Mouse (Mus musculus) spleen, postnatal 36 days (tissue): ENCODE results near the gene Clasp1.

ENCODE experiments used
- DNase-seq, 2 experiments: peaks; one replicate each; pipeline ENCODE4 v3.0.0; 2022; ENCODE audit warnings: low spot score in 2 of 2, mixed read lengths in 1 of 2

Gene Clasp1

DNA sequence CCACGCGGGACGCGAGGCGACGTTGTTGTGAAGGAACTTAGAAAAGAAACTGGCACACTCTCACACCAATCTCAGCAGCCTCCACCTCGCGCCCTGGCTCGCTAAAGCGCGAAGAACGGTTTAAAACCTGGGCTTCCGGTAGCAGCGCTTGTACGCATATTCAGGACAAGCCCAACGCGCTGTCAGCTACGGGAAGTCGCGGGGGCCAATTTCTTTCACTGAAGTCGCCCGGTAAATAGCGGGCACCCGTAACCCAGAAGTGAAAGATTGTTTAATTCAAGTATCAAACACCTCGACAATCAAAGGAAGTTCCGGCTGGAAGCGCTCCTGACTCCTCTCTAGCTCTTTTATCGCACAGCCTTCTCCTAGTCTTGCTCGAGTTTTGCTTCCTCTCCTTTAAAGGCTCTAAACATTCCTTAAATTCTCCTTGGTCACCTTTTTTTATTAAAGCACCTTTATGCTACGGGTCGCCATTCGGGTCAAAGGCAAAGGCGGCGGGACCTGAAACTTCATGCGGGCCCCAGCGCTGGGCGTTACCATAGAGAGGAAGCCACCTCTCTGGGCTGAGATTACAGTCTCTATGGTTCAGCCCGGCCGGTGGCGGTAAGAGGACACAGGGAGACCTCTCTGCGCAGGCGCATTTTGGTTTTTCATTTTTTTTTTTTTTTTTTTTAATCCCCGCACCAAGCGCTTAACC is at the start of gene Clasp1:
Clasp1 (plus strand) TSS at position 302 of the 697 bp plus-strand sequence.
- peak; percentile 94 to 96 for DNase-seq

DNA sequence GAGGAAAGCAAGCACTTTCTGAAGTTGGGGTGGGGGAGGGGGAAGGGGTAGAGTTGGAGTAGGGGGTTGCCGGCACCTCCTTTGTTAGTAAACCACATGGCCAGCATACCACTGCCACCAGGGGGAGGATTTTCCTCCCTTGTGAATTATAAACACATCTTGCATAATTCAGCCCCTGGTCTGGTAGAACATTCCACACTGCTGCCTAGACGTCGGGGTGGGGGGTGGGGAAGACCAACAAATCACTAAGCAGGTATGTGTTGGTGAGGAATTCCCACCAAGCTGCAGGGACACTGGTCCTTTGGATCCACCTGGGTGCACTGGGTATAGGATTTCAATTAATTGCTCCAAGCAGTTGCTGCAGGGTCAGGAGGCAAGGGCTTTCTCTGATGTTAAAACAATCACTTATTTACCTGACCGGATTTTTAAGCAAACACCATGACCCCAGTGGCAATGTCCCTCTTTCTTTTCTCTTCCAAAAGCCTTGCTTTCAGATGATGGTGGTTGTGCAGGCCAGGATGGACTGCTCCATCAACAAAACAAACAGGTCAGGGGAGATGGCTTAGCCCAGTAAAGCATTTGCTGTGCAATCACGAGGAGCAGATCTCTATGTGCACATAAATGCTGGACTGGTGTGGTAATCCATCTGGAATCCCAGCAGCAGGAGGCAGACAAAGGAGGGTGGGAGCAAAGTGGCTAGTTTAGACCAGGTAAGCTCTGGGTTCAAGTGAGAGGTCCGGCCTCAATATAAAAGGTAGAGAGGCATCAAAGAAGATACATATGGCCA is 45.0 kb upstream of the Clasp1 start:
- no peak for DNase-seq

DNA sequence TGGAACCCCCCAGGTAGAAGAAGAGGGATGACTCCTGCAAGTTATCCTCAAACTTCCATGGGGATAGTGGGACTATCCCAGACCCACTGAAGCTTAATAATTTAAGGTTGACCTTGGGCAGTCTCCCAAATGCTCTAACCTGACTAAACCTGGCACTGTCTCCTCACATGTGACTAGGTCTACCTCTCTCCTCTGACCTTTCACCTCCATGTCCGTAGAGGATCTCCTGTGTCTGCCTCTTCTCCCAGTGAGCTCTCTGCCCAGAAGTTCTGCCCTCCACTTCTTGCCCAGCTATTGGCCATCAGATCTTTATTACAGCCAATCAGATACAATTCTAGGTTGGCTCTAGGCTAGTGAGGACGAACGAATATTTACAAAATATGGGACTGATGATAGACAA is 38.9 kb upstream of the Clasp1 start:
- DNase-seq: no peak

DNA sequence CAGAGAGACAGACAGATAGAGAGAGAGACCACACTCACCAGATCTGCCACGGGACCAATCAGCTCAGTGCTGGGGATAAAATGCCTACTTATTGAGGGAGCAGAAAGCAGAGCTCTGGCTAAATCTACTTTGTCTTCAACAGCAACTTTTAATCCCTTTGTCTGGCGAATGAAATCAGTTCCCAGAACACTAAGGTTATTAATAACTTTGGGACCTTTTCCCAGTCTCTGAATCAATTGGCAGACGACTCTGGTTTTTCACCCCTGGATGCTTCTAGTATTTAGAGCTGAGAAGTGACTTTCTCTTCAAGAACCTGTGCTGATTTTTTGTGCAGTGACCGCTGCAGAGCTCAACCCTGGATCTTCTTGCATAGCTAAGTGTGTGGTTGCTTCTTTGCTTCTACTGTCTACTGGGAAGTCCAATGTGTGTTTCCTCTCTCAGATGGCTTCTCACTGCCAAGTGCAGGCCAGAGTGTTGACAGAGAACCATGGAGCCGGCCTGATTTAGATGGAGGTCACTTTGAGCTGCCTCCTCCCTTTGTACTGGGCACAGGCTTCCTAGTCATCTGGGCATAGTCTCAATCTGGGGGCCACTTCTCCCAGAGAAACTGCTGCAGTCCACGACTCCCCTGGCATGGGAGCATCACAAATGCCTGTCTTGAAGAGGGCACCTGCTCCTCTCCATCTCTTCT is 29.6 kb upstream of the Clasp1 start:
- DNase-seq: no peak

DNA sequence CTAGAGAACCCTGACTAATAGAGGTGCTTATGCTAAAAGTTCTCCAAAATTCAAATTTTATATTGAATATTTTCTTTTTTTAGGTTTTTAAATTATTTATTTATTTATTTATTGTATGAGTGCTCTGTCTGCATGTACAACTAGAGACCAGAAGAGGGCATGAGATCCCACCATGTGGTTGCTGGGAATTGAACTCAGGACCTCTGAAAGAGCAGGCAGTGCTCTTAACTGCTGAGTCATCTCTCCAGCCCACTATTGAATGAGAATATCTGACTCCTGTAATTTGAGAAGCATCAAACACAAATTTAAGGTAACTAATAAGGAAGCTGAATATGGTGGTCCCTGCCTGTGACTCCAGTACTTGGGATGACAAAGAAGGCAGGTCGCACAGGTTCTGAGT is 20.9 kb upstream of the Clasp1 start:
- DNase-seq: peak; percentile 8 to 9

DNA sequence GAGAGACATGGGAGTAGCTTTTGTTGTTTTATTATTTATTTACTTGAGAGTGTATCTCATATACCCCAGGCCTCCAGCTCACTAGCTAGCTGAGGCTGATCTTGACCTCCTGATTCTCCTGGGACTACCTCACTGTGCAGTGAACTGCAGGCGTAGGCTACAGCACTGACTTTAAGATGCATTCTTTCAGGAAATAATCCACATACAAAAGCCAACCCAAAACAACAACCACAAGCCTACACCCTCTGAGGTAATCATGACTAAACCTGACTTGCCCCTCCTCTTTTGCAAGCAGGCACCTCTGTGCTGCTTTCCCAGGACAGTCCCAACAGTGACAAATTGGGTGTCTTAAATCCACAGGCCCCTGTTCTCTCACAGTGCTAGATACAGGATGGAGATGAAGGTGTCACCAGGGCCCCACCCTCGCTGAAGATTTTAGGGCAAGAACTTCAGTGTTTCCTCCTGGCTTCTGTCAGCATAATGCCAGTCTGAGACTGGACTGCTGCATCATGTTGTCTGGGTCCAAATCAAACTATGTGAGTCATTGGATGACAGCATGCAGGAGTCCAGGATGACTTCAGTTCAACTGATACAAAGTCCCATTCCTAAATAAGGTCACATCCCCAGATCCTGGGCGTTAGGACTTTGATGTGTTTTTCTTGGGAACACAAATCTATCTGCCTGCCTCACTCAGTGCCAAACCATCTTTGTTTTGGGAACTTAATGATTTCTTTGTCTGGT is 20.0 kb upstream of the Clasp1 start:
- DNase-seq: no peak

DNA sequence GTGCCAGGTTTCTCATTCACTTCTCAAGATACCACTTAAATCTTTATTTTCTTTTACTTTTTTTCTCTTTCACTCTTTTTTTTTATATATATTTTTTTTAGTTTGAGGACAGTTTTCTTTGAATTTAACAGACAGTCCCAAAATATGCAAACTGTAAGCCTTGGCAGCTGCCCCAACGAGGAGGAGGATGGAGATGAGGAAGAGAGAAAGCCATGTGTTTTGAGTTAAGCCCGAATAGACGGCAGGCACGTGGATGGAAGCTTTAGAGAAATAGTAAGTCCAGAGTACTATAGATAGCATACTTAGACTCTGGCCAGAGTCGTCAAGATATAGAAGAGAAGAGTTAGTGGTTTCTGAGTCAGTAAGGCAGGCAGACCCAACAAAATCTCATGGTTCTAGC is 11.1 kb upstream of the Clasp1 start:
- DNase-seq: no peak

DNA sequence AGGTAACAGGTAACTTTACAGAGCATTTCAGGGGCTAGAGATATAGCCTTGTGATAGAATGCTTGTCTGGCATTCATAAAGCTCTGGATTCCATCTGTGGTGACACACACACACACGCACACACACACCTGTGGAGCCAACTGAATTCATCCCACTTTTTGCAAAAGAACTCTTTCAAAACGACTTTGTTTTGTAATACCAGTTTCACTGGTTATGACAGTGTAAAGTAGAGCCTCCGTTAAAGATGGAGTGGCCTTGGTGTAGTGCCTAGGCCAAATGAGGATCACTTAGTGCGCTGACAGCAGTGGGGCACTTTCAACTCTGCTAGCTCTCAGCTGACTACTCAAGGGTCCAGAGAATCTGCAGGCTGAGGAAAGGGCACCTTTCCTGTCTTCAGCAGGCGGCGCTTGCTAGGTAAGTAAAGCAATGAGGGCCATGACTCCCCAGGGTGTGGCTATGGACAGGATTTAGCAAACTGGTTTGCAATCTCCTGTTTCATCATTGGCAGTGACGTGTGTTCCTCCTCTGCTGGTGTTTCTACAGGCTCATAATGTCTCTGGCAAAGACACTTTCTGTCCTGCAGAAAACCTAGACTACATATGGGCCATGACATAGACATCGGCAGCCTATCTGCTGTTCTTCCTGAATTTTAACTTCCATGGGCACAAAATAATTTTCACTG is 8.6 kb upstream of the Clasp1 start:
- no peak for DNase-seq

DNA sequence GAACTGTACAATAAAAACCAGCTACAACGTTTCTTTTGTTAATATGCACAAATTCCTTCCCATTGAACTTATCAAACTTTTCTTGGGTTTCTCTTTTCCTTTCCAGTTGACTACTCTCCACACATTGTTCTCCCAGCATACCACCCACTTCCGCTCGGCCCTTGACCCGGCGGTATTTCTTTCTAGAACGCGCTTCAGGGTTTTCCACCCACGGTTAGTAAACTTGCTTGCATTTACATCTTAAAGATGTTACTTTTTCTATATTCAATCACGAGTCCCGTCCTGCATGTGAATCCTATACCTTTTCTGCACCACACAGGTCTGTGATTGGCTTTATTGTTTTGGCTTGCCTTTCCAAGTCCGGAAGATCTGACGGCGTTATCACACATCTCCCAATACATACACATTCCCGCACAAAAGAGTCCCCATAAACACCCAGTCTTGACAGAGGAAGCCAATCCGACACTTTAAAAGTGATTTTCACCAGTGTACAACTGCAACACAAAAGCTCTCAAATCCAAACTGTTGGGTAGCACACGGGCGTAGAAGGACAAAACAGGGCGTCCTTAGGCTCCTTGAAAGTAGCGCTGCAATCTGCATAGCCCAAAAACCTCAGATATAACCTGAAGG is 616 bp upstream of the Clasp1 start:
- DNase-seq: peak; percentile 76 to 80

DNA sequence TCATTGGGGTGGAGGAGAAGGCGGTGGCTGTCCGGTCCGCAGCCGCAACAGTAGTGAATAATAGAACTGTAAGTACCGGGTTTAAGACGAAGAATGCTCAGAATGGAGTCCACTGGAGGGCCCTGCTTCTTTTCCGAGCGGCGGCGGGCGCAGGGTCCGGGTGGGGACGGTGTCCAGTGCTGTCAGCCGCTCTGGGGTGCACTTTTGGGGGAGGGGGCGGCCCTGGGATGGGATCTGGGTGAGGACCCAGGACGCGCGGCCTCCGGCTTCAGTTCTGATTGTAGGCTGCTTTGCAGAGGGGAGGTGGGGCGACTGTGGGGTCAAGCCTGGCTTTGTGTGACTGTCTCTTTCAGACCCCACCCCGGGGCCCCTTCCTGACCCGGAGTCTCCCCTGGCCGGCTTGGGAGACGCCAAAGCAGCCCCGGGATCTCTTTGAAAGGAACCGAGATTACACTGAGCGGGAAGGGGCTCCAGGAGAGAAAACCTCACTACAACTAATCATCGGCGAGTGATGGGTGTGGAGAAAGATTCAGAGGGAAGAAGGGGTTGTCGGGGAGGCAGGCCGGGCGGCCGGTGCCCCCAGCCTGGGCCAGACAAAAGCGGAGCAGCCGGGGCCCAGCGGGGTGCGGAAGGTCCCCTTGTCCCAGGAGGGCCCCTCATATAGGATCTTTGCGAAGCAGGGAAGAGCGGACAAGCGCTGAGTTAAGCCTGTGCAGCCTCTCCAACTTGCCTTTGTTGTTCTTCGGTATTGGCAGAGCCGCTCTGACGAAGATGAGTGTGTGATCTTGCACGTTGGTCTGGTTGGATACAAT is 802 bp downstream of the Clasp1 start:
- peak in 1 of 2 experiments; percentile 16 for DNase-seq

DNA sequence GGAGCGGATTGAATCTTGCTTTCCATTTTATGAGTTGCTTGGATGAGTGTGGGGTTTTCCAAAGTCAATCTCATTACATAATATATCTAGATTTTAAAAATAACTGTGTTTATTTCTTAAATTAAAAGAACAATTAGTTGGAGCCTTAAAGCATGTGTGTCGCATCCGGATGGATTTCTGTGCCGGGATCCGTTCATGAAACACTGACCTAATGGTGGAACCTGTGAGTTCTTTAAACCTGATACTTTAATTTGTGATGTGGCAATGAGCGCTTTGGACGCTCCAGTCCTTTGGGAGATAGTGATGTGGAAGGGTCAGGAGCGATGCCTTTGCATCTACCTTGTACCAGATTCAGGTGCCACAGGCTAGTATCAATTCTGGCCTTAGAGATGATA is 1.4 kb downstream of the Clasp1 start:
- no peak for DNase-seq

DNA sequence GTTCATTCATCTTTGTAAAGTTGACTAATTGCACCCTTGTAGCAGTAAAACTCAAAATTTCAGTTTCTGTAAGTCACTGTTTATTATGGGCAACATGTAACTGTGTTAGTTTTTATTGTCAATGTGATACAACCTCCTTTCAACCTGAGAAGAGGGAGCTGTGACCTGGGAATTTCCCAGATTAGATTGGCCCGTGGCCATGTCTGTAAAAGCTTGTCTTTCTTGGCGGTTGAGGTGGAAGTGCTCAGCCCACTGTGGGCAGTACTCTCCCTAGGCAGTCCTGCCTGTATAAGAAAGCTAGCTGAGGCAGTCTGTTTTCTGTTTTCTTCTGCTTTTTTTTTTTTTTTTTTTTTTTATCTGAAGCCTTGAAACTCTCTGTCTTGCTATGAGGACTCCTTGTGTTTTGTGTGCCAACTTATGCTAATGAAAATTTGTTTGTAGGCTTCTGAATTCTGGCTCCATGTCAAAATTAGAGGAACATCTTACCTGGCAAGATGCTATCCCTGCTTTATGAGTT is 2.1 kb downstream of the Clasp1 start:
- no peak for DNase-seq

DNA sequence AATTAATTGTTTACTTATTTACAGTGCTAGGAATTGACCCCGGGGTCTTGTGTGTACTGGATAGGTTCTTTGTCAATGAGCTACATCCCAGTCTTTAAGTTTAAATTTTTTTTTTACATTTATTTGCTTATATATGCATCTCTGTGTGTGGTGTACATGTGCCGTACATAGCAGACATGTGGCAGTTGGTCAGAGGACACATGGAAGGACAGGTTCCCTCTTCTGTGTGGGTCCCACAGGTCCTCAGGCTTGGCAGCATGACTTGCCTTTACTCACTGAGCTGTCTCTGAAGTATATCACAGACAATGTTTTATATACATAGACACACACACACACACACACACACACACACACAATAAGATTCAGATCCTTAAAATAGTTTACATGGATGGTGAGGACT is 3.4 kb downstream of the Clasp1 start:
- DNase-seq: no peak

DNA sequence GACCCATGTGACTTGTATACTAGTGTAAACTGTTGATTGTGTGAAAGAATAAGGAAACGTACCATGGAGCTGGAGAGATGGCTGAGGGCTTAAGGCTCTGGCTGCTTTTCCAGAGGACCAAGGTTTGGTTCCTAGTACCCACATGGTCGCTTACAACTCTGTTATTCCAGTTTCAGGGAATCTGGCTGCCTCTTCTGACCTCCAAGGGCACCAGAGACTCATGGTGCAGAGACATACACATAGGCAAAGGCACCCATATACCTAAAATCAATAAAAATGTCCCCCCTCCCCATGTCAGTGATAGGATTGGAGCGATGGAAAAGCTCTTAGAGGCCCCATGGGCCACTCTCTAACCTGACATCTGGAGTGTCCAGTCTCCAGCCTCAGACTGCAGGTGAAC is 5.1 kb downstream of the Clasp1 start:
- DNase-seq: no peak

DNA sequence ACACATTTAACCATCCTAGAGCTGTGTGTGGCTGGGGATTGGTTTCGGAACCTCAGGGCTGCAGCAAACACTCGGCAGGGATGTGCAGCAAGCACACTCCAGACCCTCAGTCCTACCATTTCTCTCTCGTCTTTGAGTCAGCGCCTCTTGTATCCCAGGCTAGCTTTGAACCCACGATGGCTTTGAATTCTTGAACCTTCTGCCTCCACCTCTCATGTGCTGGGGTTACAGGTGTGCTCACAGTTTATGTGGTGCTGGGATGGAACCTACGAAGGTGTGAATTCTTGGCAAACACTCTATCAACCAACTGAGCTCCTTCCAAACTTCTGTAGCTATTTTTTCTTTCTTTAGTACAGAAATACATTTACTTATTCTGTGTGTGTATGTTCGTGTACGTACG is 9.0 kb downstream of the Clasp1 start:
- DNase-seq: no peak

DNA sequence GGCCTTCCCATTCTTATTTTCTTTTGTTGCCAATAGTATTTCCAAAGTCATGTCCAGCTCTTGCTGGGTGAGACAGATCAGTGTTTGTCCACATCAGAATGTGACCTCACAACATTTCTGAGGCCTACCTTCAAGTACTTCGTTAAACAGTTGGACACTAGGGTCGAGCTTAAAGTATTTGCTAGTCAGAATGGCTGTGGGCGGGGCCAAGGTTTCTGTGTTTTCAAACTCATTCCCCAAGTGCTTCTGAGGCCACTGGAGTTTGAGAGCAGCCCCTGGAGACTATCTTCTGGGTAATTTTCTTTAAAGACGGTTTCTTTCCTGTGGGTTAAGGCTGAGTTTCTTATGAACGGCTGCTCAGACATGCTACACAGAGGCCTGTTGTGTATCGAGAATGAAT is 9.7 kb downstream of the Clasp1 start:
- peak in 1 of 2 experiments; percentile 21 for DNase-seq

DNA sequence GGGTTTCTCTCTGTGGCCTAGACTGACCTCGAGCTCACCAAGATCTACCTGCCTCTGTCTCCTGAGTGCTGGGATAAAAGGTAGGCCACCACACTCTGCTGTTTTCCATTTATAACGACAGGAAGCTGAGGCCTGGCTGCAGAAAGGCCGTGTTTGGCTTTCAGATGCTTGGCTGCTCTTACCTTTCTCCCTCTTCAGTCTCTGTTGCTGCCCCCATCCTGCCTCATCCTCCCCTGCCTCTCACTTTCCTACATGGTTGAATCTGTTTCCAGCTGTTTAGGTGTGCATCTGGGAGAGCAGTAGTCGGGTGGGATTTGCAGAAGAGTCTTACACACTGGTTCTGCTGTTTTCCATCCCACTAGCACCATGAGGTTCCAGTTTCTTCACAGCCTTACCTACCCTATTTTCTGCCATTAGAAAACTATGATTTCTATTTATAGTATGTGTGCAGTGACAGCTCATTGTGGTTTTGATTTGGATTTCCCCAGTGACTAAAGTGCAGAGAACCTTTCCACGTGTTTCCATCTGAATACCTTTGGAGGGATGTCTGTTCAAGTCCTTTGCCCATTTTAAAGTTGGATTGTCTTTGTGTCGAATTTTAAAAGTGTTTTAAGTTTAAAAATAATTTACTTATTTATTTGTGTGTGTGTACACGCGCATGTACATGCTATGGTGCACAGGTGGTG is 10.9 kb downstream of the Clasp1 start:
- DNase-seq: no peak

DNA sequence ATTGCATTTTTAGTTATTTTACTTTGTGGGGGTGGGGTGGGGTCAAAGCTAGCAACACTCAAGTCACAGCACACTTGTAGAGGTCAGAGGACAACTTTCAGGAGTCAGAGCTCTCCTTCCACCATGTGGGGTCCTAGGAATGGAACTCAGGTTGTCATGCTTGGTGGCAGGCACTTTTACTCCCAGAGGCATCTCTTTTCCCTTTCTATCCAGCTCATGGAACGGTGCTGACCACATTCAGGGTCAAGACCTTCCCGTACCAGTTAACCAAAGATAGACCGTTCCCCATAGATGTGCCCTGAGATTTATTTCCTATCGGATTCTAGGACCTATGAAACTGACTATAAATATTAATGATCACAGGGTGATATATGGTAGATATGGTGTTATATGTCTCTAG is 13.1 kb downstream of the Clasp1 start:
- no peak for DNase-seq

DNA sequence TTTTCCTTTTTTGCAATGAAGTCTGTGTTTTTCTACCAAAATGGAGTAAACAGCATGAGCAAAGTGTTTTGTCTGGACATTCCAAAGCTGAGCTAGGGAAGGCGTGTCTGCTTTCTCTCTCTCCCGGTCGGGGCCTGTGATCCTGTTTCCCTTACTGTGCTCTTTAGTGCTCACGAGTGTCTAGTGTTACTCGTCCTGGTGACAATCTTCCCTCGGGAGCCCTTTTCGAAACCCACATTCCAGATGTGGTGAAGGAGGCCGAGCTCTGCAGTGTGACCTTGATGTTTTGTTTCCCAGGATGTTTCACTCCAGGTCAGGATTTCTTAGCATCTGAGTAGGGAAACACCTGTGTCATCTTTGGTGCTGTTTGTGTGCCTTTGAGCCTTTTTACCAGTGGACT is 13.7 kb downstream of the Clasp1 start:
- DNase-seq: no peak
